Mouse (Mus musculus): ENCODE data around the gene Nms. TPM values are rescaled to one million over a fixed set of nuclear protein-coding genes. Genes with fewer than 3 reads are reported as not detected.

Gene Nms
- polyA plus RNA-seq, 1 experiment from 2014 or later, result 0.31 TPM

- Histone ChIP-seq H3K27ac (ENCODE audit: low read depth, low read length) (no peak within 1 kb of the TSS), H3K4me1 (ENCODE audit: control insufficient read depth, insufficient read depth, low read length) (peaks cover 8% of the 10 kb centered on the region), H3K27me3 (ENCODE audit: control insufficient read depth, insufficient read depth, low read length) (no peaks in the 10 kb centered on the region), H3K4me3 (ENCODE audit: low read depth, low read length) (no peak within 1 kb of the TSS), H3K4me2 (no peak within 1 kb of the TSS), H3K36me3 (ENCODE audit: control insufficient read depth, insufficient read depth, low read length) (no peaks in the 10 kb centered on the region), H3K9ac (ENCODE audit: low read length) (no peak within 1 kb of the TSS), H3K9me3 (ENCODE audit: control insufficient read depth, low read length) (no peaks in the 10 kb centered on the region)
- ATAC-seq (ENCODE audit: low FRiP score), result no peak
- no peak for DNase-seq (ENCODE audit: low spot score, missing footprints)
- WGBS, result 83% methylated on average over 3 of the region's 3 CpGs
Observed at GRCm38 (mm10) chr1:38985308-38985707, 46.4 kb downstream of the Nms start, which contains the start of gene Pdcl3. TSS of gene Pdcl3 (plus strand) at chr1:38985608.

- WGBS, result 6% methylated on average over 38 of the region's 38 CpGs
- H3K9ac ChIP-seq (ENCODE audit: low read length), result peak overlapping the region; percentile 67
- no peak overlapping the region for H3K27ac ChIP-seq (ENCODE audit: low read depth, low read length)
- H3K4me1 ChIP-seq (ENCODE audit: control insufficient read depth, insufficient read depth, low read length), result peaks cover 8% of the 10 kb centered on the region
- H3K9me3 ChIP-seq (ENCODE audit: control insufficient read depth, low read length), result no peaks in the 10 kb centered on the region
- H3K4me3 ChIP-seq (ENCODE audit: low read depth, low read length), result peak overlapping the region; percentile 60
- ATAC-seq (ENCODE audit: low FRiP score), result peak; percentile 99
- peak overlapping the region; percentile 82 for H3K4me2 ChIP-seq
- no peaks in the 10 kb centered on the region for H3K36me3 ChIP-seq (ENCODE audit: control insufficient read depth, insufficient read depth, low read length)
- no peaks in the 10 kb centered on the region for H3K27me3 ChIP-seq (ENCODE audit: control insufficient read depth, insufficient read depth, low read length)
- peak; percentile 100 for DNase-seq (ENCODE audit: low spot score, missing footprints)
Observed at GRCm38 (mm10) chr1:38987080-38987864, 48.3 kb downstream of the Nms start.

GRCm38 (mm10) chr1:38987865-38988211 lies 48.9 kb downstream of the Nms start:
- Histone ChIP-seq H3K27me3 (ENCODE audit: control insufficient read depth, insufficient read depth, low read length) (no peaks in the 10 kb centered on the region), H3K9me3 (ENCODE audit: control insufficient read depth, low read length) (no peaks in the 10 kb centered on the region), H3K4me3 (ENCODE audit: low read depth, low read length) (peak overlapping the region; percentile 60), H3K4me2 (peak overlapping the region; percentile 82), H3K36me3 (ENCODE audit: control insufficient read depth, insufficient read depth, low read length) (no peaks in the 10 kb centered on the region), H3K4me1 (ENCODE audit: control insufficient read depth, insufficient read depth, low read length) (peaks cover 8% of the 10 kb centered on the region), H3K27ac (ENCODE audit: low read depth, low read length) (no peak overlapping the region), H3K9ac (ENCODE audit: low read length) (peak overlapping the region; percentile 67)
- WGBS, result under 1% methylated on average over 25 of the region's 25 CpGs
- no peak for DNase-seq (ENCODE audit: low spot score, missing footprints)
- ATAC-seq (ENCODE audit: low FRiP score), result peak; percentile 90

DNA sequence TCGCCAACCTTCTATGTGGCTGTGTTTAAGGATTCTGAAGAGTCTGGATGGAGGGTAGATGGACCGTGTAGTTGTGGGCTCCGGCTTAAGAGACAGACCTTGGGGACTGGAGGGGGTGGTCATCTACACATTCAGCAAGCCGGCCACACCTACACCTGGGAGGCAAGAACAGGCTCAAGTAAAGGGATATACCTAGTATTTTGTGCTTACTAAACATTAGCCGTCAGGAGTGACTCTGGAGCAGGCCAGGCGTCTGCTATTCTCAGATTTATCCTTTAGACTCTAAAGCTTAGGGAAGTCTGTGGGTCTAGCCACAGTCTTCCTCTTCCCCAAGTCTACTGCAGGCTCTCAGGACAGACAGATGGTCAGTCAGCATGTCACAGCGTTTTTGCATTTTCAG lies 49.4 kb downstream of the Nms start:
- Histone ChIP-seq H3K9me3 (ENCODE audit: control insufficient read depth, low read length) (no peaks in the 10 kb centered on the region), H3K4me1 (ENCODE audit: control insufficient read depth, insufficient read depth, low read length) (peaks cover 8% of the 10 kb centered on the region), H3K36me3 (ENCODE audit: control insufficient read depth, insufficient read depth, low read length) (0 out of 2 replicates have a peak, but pooled peaks cover 2% of the 10 kb centered on the region), H3K4me2 (peak overlapping the region; percentile 82), H3K9ac (ENCODE audit: low read length) (peak overlapping the region; percentile 67), H3K27me3 (ENCODE audit: control insufficient read depth, insufficient read depth, low read length) (no peaks in the 10 kb centered on the region), H3K4me3 (ENCODE audit: low read depth, low read length) (peak overlapping the region; percentile 60), H3K27ac (ENCODE audit: low read depth, low read length) (no peak overlapping the region)
- DNase-seq (ENCODE audit: low spot score, missing footprints), result peak; percentile 86
- no peak for ATAC-seq (ENCODE audit: low FRiP score)
- WGBS, result 39% methylated on average over 7 of the region's 7 CpGs

- DNase-seq (ENCODE audit: low spot score, missing footprints) (no peak), ATAC-seq (ENCODE audit: low FRiP score) (no peak)
- H3K4me2 ChIP-seq, result no peak overlapping the region
- WGBS, result 93% methylated on average over 3 of the region's 3 CpGs
- no peak overlapping the region for H3K9ac ChIP-seq (ENCODE audit: low read length)
- peaks cover 2% of the 10 kb centered on the region; the same call in 1 of the 2 replicates for H3K36me3 ChIP-seq (ENCODE audit: control insufficient read depth, insufficient read depth, low read length)
- no peak overlapping the region for H3K4me3 ChIP-seq (ENCODE audit: low read depth, low read length)
- H3K27me3 ChIP-seq (ENCODE audit: control insufficient read depth, insufficient read depth, low read length), result no peaks in the 10 kb centered on the region
- H3K9me3 ChIP-seq (ENCODE audit: control insufficient read depth, low read length), result no peaks in the 10 kb centered on the region
- H3K27ac ChIP-seq (ENCODE audit: low read depth, low read length), result no peak overlapping the region
- H3K4me1 ChIP-seq (ENCODE audit: control insufficient read depth, insufficient read depth, low read length), result peaks cover 5% of the 10 kb centered on the region
Observed at GRCm38 (mm10) chr1:38992365-38992764, 53.4 kb downstream of the Nms start.

Other genes starting within 250 kb of the Nms start
- gene Lonrf2, start 102.4 kb upstream of the Nms start, polyA plus RNA-seq (2014; fragmentation: Nextera tagmentation; extraction: Ambion mirVana), result 4.2 TPM in 2 replicates
- 24.7 and 26.9 TPM in 2 replicates for gene Chst10, start 41.0 kb upstream of the Nms start, polyA plus RNA-seq (2014; fragmentation: Nextera tagmentation; extraction: Ambion mirVana)
- 161 and 174 TPM in 2 replicates for gene Pdcl3, start 46.5 kb downstream of the Nms start, polyA plus RNA-seq (2014; fragmentation: Nextera tagmentation; extraction: Ambion mirVana)

Data from midbrain, embryonic 11.5 days (tissue).